Mouse (Mus musculus): ENCODE measurements around the gene Eml6. TPM values are rescaled to one million over a fixed set of nuclear protein-coding genes. Genes with fewer than 3 reads are reported as not detected.
"Not testable (repeated sequence)": the region's sequence is repeated elsewhere in the genome, so short reads cannot be mapped to it uniquely, and the experiment has no call there.

Eml6 gene
- polyA plus RNA-seq, 1 experiment from 2014 or later, result 1.1 TPM

DNA sequence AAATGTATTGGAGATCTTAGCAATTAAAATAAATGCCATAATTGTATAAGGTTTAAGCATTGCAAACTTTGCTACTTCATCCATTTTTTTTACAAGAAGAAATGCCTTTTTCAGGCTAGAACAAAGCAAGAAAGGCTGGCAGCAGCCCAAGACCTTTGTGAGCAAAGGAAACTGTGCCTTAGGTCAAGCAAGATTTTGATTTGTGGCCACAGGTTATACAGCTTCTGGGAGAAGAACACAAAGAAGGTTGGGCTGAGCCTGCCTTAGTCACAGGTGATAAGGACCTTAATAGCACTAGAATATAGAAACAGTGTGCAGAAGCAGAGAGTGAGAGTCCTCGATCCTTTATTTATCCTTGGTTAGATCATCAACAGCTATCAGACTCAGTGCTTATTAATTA is 253.6 kb downstream of the Eml6 start:
- no peak overlapping the region for H3K4me3 ChIP-seq (ENCODE audit: low read depth, low read length)
- H3K9me3 ChIP-seq (ENCODE audit: control insufficient read depth, low read length), result no peaks in the 10 kb centered on the region
- H3K4me2 ChIP-seq (ENCODE audit: low read depth), result no peak overlapping the region
- no peaks in the 10 kb centered on the region for H3K36me3 ChIP-seq (ENCODE audit: control insufficient read depth, insufficient read depth, low read length)
- H3K27me3 ChIP-seq (ENCODE audit: control insufficient read depth, insufficient read depth, low read length), result no peaks in the 10 kb centered on the region
- ATAC-seq (ENCODE audit: insufficient read depth, low FRiP score, low TSS enrichment) (no peak), DNase-seq (ENCODE audit: low spot score) (no peak)
- no peak overlapping the region for H3K9ac ChIP-seq (ENCODE audit: low read length)
- whole genome bisulfite sequencing, result 89% methylated on average over 1 of the region's 1 CpGs
- no peak overlapping the region for H3K27ac ChIP-seq (ENCODE audit: low read depth, low read length)
- no peaks in the 10 kb centered on the region for H3K4me1 ChIP-seq (ENCODE audit: control insufficient read depth, insufficient read depth, low read length)

DNA sequence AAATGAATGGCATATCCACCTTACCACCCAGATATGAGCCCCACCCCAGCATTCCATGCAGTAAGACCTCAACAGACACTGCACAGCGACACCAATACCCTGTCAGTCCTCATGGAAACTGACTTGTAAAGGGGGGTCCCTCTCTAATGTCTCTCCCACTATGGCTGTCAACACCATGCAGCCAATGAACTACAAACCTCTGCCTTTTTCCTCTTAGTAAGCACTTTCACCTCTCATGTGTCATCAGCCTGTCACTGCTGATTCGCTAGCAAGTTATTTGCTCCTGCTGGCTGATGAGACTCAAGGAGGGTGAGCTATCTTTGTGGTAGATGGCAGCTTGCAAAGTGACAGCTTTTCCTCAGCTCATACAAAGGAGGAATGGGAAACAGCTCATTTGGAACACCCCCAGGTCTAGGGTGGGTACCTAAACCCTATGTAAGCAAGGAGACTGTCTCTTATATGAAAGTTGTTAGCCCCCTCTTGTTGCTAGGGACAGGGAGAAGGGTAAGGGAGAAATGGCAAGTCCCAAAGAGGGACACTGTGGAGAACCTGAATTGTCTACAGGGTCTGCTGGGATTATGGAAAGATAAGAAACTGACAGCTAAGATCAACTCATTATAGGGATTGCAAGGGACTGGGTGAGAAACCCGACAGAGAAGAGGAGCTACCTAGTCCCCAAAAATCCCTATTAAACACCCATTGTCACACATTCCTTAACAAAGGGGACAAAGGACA is 255.0 kb downstream of the Eml6 start:
- no peak overlapping the region for H3K4me2 ChIP-seq (ENCODE audit: low read depth)
- 83% methylated on average over 3 of the region's 3 CpGs for WGBS

DNA sequence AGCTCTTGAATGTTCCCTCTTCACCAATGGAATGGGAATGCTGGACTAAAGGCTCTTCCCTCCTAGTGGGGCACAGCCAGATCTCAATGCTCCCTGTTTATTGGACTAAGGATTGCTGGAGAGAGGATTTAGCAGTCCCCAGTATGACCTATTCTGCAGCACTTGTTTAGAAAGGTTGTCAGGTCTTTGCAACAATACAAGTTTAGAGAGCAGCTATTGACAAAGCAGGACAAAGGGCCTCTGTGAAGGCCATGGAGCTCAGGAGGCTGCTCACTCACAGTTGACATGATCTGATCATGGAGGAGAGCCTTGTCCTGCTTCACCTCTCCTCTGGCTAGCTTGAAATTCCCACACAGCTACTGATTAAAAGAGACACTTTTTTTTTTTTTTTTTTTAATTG is 257.3 kb downstream of the Eml6 start:
- Histone ChIP-seq H3K36me3 (ENCODE audit: control insufficient read depth, insufficient read depth, low read length) (no peaks in the 10 kb centered on the region), H3K9me3 (ENCODE audit: control insufficient read depth, low read length) (no peaks in the 10 kb centered on the region), H3K4me3 (ENCODE audit: low read depth, low read length) (no peak overlapping the region), H3K27me3 (ENCODE audit: control insufficient read depth, insufficient read depth, low read length) (no peaks in the 10 kb centered on the region), H3K27ac (ENCODE audit: low read depth, low read length) (no peak overlapping the region), H3K4me1 (ENCODE audit: control insufficient read depth, insufficient read depth, low read length) (no peaks in the 10 kb centered on the region), H3K9ac (ENCODE audit: low read length) (no peak overlapping the region), H3K4me2 (ENCODE audit: low read depth) (no peak overlapping the region)
- ATAC-seq (ENCODE audit: insufficient read depth, low FRiP score, low TSS enrichment) (no peak), DNase-seq (ENCODE audit: low spot score) (no peak)

More for the DNA sequence above, 255.0 kb downstream of the Eml6 start:
- H3K4me1 ChIP-seq (ENCODE audit: control insufficient read depth, insufficient read depth, low read length), result no peaks in the 10 kb centered on the region
- no peak overlapping the region for H3K27ac ChIP-seq (ENCODE audit: low read depth, low read length)
- H3K9ac ChIP-seq (ENCODE audit: low read length), result no peak overlapping the region
- no peaks in the 10 kb centered on the region for H3K27me3 ChIP-seq (ENCODE audit: control insufficient read depth, insufficient read depth, low read length)
- H3K36me3 ChIP-seq (ENCODE audit: control insufficient read depth, insufficient read depth, low read length), result no peaks in the 10 kb centered on the region
- ATAC-seq (ENCODE audit: insufficient read depth, low FRiP score, low TSS enrichment) (no peak), DNase-seq (ENCODE audit: low spot score) (no peak)
- no peaks in the 10 kb centered on the region for H3K9me3 ChIP-seq (ENCODE audit: control insufficient read depth, low read length)
- H3K4me3 ChIP-seq (ENCODE audit: low read depth, low read length), result no peak overlapping the region

DNA sequence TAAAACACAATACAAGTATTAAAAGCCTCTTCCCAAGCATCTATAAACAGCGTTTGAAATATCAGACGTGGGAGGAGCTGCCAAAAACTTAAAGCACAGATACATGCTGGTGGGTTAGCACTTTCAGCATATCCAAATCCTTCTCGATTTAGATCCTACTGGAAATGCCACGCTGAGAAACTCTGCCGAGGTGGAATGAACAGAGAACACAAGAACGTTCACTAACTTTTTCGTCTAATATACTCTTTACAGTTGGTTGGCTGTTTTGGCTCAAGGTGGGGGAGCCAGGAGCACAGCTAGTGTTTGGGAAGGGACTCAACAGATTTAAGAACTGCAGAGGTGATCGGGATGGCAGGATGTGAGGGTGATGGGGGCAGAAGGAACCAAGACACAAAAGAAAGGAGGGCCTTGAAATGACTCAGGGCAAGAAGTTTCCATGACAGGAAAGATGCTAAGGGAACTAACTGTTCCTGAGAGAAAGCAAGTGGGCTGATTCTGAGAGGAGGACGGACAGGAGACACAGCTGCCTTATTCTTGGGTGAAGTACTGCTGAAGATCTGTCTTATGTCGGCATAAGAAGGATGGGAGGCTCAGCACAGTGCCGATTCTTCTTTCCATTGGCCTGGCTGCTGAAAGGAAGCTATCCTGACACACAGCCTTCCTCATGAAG is 259.4 kb downstream of the Eml6 start:
- Histone ChIP-seq H3K27ac (ENCODE audit: low read depth, low read length) (no peak overlapping the region), H3K27me3 (ENCODE audit: control insufficient read depth, insufficient read depth, low read length) (no peaks in the 10 kb centered on the region), H3K4me3 (ENCODE audit: low read depth, low read length) (no peak overlapping the region), H3K9ac (ENCODE audit: low read length) (no peak overlapping the region), H3K9me3 (ENCODE audit: control insufficient read depth, low read length) (no peaks in the 10 kb centered on the region), H3K36me3 (ENCODE audit: control insufficient read depth, insufficient read depth, low read length) (no peaks in the 10 kb centered on the region), H3K4me2 (ENCODE audit: low read depth) (no peak overlapping the region), H3K4me1 (ENCODE audit: control insufficient read depth, insufficient read depth, low read length) (no peaks in the 10 kb centered on the region)
- DNase-seq (ENCODE audit: low spot score) (no peak), ATAC-seq (ENCODE audit: insufficient read depth, low FRiP score, low TSS enrichment) (no peak)
- 85% methylated on average over 11 of the region's 11 CpGs for WGBS

DNA sequence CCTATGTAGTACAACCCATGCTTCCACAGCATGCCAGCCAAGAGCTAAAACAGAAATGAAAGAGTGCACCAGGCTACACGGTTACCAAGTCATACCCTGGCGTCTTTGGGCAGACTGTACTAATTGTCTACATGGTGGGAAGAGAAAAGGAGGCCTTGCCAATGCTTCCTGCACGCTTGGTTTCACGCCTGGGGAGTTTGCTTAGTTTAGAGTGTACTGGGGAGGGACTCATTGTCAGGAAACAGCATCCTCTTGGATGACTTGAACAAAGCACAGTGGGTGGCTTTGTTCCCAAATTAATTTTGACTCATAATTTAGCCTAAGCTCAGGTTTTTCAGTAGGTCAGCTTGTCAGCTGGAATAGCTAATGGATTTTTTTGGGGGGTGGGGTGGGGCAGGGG is 260.8 kb downstream of the Eml6 start:
- Histone ChIP-seq H3K27ac (ENCODE audit: low read depth, low read length) (no peak overlapping the region), H3K4me3 (ENCODE audit: low read depth, low read length) (no peak overlapping the region), H3K4me1 (ENCODE audit: control insufficient read depth, insufficient read depth, low read length) (no peaks in the 10 kb centered on the region), H3K27me3 (ENCODE audit: control insufficient read depth, insufficient read depth, low read length) (no peaks in the 10 kb centered on the region), H3K9ac (ENCODE audit: low read length) (no peak overlapping the region), H3K9me3 (ENCODE audit: control insufficient read depth, low read length) (no peaks in the 10 kb centered on the region), H3K36me3 (ENCODE audit: control insufficient read depth, insufficient read depth, low read length) (no peaks in the 10 kb centered on the region), H3K4me2 (ENCODE audit: low read depth) (no peak overlapping the region)
- DNase-seq (ENCODE audit: low spot score) (no peak), ATAC-seq (ENCODE audit: insufficient read depth, low FRiP score, low TSS enrichment) (no peak)
- WGBS, result 73% methylated on average over 4 of the region's 4 CpGs

DNA sequence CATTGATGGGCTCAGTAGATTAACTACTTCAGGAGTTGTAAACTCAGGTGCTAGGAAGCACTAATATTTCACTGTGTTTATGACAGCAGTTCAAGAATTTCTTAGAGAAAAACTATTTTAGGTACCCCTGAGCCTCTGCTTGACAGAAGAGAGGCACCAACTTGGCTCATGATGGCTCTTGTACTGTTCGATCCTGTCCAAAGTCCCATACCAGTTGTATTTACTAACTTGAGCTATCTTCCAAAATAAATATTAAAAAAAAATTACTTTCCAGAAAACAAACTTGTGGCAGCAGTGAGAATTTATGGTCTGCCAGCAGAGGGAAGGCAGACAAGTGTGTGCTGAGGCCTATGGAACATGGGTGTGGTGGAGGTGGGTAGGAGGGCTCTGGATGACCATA is 263.1 kb downstream of the Eml6 start:
- DNase-seq (ENCODE audit: low spot score) (no peak), ATAC-seq (ENCODE audit: insufficient read depth, low FRiP score, low TSS enrichment) (no peak)
- Histone ChIP-seq H3K36me3 (ENCODE audit: control insufficient read depth, insufficient read depth, low read length) (no peaks in the 10 kb centered on the region), H3K4me1 (ENCODE audit: control insufficient read depth, insufficient read depth, low read length) (no peaks in the 10 kb centered on the region), H3K27me3 (ENCODE audit: control insufficient read depth, insufficient read depth, low read length) (no peaks in the 10 kb centered on the region), H3K4me3 (ENCODE audit: low read depth, low read length) (no peak overlapping the region), H3K4me2 (ENCODE audit: low read depth) (no peak overlapping the region), H3K9me3 (ENCODE audit: control insufficient read depth, low read length) (no peaks in the 10 kb centered on the region), H3K9ac (ENCODE audit: low read length) (no peak overlapping the region), H3K27ac (ENCODE audit: low read depth, low read length) (no peak overlapping the region)
- WGBS, result 97% methylated on average over 1 of the region's 1 CpGs

DNA sequence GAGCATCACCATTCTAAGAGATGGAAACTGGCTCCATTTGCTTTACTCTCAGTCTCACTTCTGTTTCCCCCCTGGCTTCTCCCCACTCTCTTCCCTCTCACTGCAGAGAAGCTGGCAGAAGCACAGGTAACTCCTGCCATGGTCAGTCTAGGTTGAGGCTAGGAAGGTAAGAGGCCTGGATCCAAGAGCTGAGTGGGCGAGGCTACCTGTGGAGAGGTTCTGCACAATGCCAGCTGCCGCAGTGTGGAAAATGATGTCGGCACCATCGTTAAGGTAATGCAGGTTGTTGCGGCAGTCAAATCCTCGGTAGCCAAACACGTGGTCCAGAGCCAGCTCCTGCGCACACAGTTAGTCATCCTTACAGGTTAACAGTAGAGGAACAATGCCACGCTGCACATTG is 264.4 kb downstream of the Eml6 start:
- ATAC-seq (ENCODE audit: insufficient read depth, low FRiP score, low TSS enrichment), result no peak
- no peak overlapping the region for H3K9ac ChIP-seq (ENCODE audit: low read length)
- no peaks in the 10 kb centered on the region for H3K9me3 ChIP-seq (ENCODE audit: control insufficient read depth, low read length)
- no peaks in the 10 kb centered on the region for H3K36me3 ChIP-seq (ENCODE audit: control insufficient read depth, insufficient read depth, low read length)
- no peaks in the 10 kb centered on the region for H3K4me1 ChIP-seq (ENCODE audit: control insufficient read depth, insufficient read depth, low read length)
- DNase-seq (ENCODE audit: low spot score), result no peak
- WGBS, result 94% methylated on average over 9 of the region's 9 CpGs
- H3K27ac ChIP-seq (ENCODE audit: low read depth, low read length), result no peak overlapping the region
- no peaks in the 10 kb centered on the region for H3K27me3 ChIP-seq (ENCODE audit: control insufficient read depth, insufficient read depth, low read length)
- no peak overlapping the region for H3K4me2 ChIP-seq (ENCODE audit: low read depth)
- H3K4me3 ChIP-seq (ENCODE audit: low read depth, low read length), result no peak overlapping the region

DNA sequence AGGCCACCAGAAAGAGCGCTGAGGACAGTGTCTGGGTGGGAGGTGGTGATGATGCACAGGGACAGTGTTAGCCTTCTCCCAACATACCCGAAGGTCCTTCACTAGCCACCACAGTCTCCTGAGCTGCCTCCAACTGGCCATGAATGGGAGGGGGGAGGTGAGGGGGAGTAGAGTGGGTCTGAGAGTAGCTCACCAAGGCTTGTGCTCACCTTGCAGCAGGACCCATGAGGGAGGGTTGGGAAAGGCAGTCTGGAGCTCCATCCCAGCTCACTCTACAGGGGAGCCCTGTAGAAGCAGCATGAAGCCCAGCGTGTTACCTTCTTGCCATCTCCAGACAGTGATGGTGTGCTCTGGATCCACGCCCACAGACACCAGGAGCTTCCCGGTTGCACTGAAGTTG is 267.2 kb downstream of the Eml6 start:
- ATAC-seq (ENCODE audit: insufficient read depth, low FRiP score, low TSS enrichment), result no peak
- H3K27ac ChIP-seq (ENCODE audit: low read depth, low read length), result no peak overlapping the region
- H3K9me3 ChIP-seq (ENCODE audit: control insufficient read depth, low read length), result no peaks in the 10 kb centered on the region
- DNase-seq (ENCODE audit: low spot score), result no peak
- H3K27me3 ChIP-seq (ENCODE audit: control insufficient read depth, insufficient read depth, low read length), result no peaks in the 10 kb centered on the region
- H3K4me1 ChIP-seq (ENCODE audit: control insufficient read depth, insufficient read depth, low read length), result no peaks in the 10 kb centered on the region
- 94% methylated on average over 5 of the region's 5 CpGs for WGBS
- H3K4me2 ChIP-seq (ENCODE audit: low read depth), result no peak overlapping the region
- H3K4me3 ChIP-seq (ENCODE audit: low read depth, low read length), result no peak overlapping the region
- H3K9ac ChIP-seq (ENCODE audit: low read length), result no peak overlapping the region
- no peaks in the 10 kb centered on the region for H3K36me3 ChIP-seq (ENCODE audit: control insufficient read depth, insufficient read depth, low read length)

DNA sequence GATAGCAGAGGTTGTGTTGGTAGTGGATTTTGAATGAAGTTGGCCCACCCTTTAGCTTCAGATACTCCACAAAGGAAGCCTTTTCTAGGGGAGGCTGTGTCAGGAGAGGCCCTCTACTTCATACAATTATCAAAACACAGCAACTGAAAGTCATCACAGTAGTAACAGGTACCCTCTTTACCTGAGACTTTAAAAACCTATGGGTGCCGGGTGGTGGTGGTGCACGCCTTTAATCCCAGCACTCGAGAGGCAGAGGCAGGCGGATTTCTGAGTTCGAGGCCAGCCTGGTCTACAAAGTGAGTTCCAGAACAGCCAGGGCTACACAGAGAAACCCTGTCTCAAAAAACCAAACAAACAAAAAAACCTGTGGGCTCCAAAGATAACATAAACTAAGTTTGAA is 269.8 kb downstream of the Eml6 start:
- H3K4me2 ChIP-seq (ENCODE audit: low read depth); H3K4me1 ChIP-seq (ENCODE audit: control insufficient read depth, insufficient read depth, low read length); H3K9ac ChIP-seq (ENCODE audit: low read length); ATAC-seq (ENCODE audit: insufficient read depth, low FRiP score, low TSS enrichment); DNase-seq (ENCODE audit: low spot score); H3K27me3 ChIP-seq (ENCODE audit: control insufficient read depth, insufficient read depth, low read length); H3K9me3 ChIP-seq (ENCODE audit: control insufficient read depth, low read length); H3K27ac ChIP-seq (ENCODE audit: low read depth, low read length); H3K36me3 ChIP-seq (ENCODE audit: control insufficient read depth, insufficient read depth, low read length); H3K4me3 ChIP-seq (ENCODE audit: low read depth, low read length): not testable (repeated sequence)
- WGBS, result 78% methylated on average over 5 of the region's 5 CpGs
